Mouse (Mus musculus) adrenal gland, postnatal 36 days (tissue): ENCODE measurements around the gene Vps13d. TPM values are rescaled to one million over a fixed set of nuclear protein-coding genes. Genes with fewer than 3 reads are reported as not detected.
A peak's percentile ranks its signal among the peaks of the same experiment; 100 is the strongest.

Experiments
- DNase-seq, 2 experiments: peaks; one replicate each; pipeline ENCODE4 v3.0.0; 2021; ENCODE audit warnings: mixed read lengths in 1 of 2
- total RNA-seq, 2 experiments: library from RNA; stranded (reverse); gene quantifications; 2 replicates each; pipeline ENCODE4 v1.2.3; 2021

The Vps13d gene
- total RNA-seq, 2 experiments from 2014 or later, result 59.1 to 83.2 TPM

GRCm38 (mm10) chr4:144940796-144941462 lies 253.9 kb downstream of the Vps13d start:
- DNase-seq, result no peak

DNA sequence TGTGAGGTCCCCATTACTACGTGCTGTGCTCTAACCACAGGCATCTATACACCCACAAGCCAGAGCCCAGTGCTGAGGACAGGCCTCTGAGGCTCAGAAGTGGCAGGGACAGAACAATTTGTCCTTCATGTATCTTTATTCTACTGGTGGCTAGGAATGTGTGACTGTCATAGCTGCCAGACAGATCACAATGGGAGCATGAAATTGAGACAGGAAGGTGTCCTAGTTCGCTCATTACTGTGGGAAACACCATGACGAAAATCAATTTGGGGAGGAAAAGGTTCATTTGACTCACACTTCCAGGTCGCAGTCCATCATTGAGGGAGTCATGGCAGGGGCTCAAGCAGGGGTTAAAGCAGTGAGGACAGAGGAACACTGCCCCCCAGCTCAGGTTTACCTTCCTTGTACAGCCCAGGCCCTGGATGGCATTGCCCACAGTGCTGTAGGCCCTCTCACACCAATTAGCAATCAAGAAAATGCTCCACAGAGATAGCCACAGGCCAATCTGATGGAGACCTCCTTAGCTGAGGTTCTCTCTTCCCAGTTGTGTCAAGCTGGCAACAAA lies 254.9 kb downstream of the Vps13d start:
- no peak for DNase-seq

GRCm38 (mm10) chr4:144936563-144937154 lies 258.1 kb downstream of the Vps13d start:
- DNase-seq, result no peak

DNA sequence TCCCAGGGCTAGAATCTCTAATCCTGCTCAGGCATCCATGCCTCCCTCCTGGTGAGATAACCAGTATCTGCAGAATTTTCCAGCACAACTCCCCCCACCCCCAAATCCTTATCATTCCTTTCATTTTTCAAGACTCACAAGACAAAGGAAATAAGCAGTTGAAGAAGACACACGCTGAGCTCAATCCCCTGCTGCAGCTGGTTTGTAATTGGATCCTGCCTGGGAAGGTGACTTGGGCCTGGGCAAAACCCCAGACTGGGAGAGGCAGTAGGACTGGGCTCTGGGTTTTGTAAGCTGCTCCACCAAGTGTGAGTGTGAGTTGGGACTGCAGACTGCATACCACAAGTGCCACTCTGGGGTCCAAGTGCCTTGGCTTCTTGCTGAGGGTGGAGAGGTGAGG lies 260.3 kb downstream of the Vps13d start:
- DNase-seq, result no peak

- no peak for DNase-seq
Observed at GRCm38 (mm10) chr4:144931167-144931566, 263.6 kb downstream of the Vps13d start.

- peak; percentile 76 to 82 for DNase-seq
Observed at GRCm38 (mm10) chr4:144930366-144930765, 264.4 kb downstream of the Vps13d start.

DNA sequence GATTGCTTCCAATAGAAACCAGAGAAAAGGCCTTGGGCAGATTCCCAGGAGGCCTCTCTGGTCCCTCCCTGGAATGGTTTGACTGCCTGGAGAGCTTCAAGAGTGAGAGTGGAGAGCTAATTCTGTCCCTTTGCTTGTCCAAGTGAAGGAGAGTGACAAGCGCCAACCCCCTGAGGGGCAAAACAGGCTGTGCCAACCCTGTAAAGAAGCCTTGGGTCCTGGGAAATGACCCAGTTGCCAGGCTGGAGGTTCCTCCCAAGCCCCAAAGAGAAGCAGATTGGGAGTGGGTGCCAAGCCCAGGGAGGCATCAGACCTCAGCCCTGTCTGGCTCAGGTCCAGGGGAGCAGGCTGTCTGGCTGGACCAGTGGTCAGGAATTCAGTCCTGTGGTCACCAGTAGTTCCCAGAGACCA lies 265.0 kb downstream of the Vps13d start:
- DNase-seq, result peak; percentile 62 to 81

DNA sequence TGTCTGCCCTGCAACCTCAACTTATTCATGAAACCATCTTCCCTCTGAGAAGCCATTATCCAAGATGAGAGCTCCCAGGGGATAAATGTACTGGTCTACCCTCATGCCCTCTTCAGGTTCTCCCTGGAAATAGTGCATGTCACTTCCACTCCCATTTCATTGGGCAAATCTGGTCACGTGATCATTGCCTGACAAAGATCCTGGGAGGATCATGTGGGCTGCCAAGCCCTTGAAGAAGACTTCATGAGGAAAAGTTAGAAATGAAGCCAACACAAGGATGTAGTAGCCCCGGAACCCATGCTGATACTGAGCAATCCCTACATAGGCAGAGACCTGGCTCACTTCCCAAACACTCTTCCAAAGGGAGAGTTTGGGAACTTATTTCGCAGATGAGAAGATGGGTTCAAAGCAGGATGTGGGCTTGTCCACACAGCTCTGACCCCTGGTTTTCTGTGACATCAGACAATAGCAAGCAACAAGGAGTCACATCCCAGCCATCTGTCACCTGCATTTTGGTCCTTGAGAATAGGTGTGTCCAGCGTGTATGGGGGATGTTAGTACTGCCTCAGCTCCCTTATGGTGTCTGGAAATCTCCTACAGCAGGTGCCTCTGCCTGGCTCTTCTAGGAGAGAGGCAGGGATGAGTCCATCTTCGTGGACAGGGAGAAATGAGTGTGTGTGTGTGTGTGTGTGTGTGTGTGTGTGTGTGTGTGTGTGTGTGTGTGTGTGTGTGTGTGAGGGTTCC lies 265.9 kb downstream of the Vps13d start:
- no peak for DNase-seq

Other genes with a start within 250 kb of the Vps13d start
- 1 to 10 TPM; 7.6 to 9.7 TPM for gene Tnfrsf1b, start 51.9 kb upstream of the Vps13d start, total RNA-seq
- under 1 TPM; 0.10 to 0.40 TPM for gene Tnfrsf8, start 120.2 kb upstream of the Vps13d start, total RNA-seq